Mouse (Mus musculus): ENCODE data around the gene Slc6a1.

Gene Slc6a1

GRCm38 (mm10) chr6:114358171-114358570 lies 75.7 kb downstream of the Slc6a1 start:
- no peak for DNase-seq (ENCODE audit: low read depth)

GRCm38 (mm10) chr6:114362355-114362754 lies 79.9 kb downstream of the Slc6a1 start:
- DNase-seq (ENCODE audit: low read depth): no peak

- no peak for DNase-seq (ENCODE audit: low read depth)
These were observed 81.3 kb downstream of the Slc6a1 start for GRCm38 (mm10) chr6:114363740-114364139.

- DNase-seq (ENCODE audit: low read depth): no peak
These were observed 82.3 kb downstream of the Slc6a1 start for GRCm38 (mm10) chr6:114364734-114365133.

GRCm38 (mm10) chr6:114366191-114366590 lies 83.8 kb downstream of the Slc6a1 start:
- no peak for DNase-seq (ENCODE audit: low read depth)

Measured in c-Kit-positive CD71-positive TER-119-negative erythroid progenitor cells, embryonic 14.5 days (primary cell).